Mouse (Mus musculus) hindlimb bud, embryonic 11.5 days (tissue): ENCODE results near the gene Ntrk2.
"Not testable (repeated sequence)": the region's sequence is repeated elsewhere in the genome, so short reads cannot be mapped to it uniquely, and the experiment has no call there.

Experiments used
- DNase-seq: peaks from one replicate; pipeline ENCODE4 v3.0.0-alpha.2; 2012; ENCODE audit warnings: low read depth, low spot score; ENCODE audit errors: extremely low spot score

Gene Ntrk2

DNA sequence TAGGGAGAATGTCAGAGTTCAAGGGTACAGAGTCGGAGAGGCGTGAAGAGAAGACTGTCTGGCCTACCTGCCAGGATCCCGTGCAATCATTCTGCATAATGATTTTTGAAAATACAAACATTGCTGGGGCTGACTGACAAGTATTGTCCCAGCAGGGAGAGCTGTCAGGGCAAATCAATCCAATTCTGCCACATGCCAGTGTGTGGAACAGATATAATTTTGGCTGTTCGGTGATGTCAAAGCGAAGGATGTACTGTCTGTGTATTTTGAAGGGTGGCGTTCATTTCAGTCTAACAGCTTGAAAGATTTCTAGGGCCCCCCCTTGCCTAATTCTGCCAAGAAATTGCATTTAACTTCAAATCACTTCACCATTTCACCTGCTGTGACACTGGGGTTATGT, 224.2 kb downstream of the Ntrk2 start:
- DNase-seq = no peak

DNA sequence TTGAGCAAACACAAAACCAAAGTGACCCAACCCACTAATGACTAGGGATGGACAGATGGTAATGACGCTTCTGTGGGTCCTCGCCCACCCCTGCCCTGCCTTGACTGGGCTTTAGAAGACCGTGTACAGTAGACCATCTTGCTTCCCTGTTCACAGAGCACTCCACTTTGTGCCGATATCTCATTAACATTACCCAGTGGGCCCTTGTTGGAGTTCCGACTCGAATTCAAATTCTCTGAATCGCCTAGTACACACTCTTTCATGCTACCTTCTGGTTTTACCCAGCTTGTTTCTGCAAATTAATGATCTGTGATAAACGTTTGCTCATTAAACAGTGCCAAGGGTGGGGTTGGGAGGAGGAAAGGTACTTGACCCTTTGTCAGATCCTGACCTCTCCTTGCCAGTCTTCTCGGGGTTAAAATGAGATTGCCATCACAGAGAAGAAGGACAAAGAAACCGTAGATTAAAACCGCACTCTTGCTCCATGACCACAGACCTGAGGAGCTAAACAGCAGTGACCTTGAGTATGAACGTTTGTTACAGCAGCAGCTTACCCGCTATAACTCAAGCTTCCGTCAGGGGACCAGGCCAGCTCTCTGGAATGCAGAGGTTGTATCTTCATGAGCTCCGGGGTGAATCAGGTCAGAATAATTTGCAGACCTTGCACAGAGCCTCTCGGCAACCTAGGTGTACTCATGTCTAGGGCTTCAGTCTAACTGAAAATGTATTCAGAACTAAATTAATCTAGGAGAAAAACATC, 234.0 kb downstream of the Ntrk2 start:
- DNase-seq = no peak

DNA sequence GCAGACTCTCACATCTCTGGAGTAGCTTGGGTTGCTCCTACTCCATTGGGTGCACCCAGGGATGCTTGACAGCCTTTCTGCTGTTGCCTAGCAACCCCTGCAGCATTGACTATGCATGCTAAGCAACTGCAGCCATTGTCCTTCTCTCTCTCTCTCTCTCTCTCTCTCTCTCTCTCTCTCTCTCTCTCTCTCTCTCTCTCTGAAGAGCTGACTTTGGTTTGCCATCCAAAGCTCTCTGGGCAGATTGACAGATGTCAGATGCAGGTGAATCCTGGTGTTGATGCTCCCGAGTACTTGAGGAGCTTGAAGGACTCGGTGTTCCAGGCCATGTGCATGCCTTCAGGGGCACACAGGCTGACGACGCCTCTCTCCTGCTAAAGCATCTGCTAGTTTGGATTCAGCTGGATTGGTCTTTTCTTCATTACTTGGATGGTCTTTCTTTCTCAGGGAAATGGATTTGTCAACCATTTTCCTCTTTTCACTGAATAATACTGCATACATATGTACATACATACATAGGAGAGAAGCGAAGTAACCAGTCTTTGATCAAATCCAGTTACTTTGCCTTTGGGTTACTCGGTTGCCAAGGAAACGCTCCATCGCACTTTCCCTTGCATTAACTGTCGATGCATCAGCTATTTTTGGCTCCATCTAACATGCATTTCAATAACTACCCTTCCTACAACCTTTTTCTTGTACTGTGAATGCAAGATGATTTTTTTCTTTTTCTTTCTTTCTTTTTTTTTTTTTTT, 234.8 kb downstream of the Ntrk2 start:
- no peak for DNase-seq

DNA sequence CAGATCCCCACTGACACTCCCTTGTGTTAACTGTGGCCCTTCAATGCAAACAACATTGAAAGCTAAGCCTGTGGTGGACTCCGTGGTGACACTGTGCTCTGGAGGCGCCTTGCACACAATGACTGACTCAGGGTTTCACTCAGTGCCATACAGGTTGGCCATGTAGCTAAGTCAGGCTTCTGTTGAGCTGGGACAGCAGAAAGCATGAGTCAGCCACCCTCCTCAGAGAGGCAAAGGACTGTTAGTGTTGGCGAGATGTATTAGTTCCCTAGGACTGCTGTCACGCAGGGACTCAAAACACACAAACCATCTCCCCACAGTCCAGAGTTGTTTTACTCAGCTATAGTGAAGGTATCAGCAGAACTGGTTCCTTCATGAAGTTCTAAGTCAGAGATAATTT, 245.8 kb downstream of the Ntrk2 start:
- no peak for DNase-seq

DNA sequence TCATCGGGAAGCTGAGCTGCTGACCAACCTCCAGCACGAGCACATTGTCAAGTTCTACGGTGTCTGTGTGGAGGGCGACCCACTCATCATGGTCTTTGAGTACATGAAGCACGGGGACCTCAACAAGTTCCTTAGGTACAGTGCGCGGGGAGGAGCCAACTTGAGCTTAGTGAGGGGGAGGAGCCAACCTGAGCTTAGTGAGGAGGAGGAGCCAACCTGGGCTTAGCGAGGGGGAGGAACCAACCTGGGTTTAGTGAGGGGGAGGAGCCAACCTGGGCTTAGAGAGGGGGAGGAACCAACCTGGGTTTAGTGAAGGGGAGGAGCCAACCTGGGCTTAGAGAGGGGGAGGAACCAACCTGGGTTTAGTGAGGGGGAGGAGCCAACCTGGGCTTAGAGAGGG, 248.0 kb downstream of the Ntrk2 start:
- not testable (repeated sequence) for DNase-seq

DNA sequence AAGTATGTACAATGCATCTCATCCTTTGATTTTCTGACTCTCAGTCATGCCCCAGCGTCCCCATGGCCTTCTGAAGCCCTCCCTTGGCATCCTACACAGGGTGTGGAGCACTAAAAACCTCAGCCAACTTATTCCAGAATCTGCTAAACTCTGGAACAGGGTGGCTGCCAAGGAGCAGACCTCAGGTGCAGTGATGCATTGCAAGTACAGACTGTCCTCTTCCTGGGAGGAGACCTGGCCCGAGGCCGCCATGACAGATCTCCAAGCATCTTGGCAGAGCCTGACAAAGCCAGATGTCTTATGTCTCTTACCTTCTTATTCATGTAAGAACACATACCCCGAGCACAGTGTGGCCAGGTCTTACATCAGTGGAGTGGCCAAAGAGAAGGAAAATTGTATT, 250.5 kb downstream of the Ntrk2 start:
- no peak for DNase-seq

DNA sequence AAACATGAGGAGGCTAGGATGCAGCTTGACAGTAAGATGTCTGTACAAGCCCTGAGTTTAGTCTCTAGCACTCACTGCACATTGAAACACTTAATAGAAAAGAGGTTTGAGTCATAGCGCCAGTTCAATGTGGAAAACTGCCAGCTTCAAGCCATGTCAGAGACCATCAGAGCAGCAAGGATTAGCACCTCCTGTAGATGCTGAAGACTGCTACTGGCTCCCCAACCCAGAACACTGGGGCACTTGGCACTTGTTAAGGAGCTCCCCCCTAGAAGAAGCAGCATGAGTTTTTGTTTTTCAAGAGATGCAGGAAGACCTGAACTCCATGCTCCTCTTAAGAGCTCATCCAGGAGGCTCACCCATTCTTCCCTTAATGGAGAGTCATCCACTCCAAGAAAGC, 251.5 kb downstream of the Ntrk2 start:
- no peak for DNase-seq

DNA sequence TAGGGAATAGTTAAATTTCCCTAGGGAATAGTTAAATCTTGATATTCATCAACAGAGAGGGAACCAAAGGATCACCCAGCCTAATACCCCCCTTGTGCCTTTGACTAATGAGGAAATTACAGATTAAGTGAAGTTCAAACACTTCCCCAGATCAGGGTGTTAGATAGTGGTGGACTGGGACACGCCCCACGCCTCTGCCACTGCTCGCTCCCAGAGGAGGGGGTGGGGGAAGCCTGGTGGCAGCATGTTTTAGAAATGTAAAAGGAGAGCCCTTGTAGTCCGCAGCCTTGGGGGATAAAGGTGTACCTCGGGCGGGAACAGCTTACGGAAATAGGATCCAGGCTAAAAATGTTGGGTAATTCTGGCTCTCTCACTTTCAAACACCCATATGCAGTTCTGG, 252.7 kb downstream of the Ntrk2 start:
- no peak for DNase-seq

DNA sequence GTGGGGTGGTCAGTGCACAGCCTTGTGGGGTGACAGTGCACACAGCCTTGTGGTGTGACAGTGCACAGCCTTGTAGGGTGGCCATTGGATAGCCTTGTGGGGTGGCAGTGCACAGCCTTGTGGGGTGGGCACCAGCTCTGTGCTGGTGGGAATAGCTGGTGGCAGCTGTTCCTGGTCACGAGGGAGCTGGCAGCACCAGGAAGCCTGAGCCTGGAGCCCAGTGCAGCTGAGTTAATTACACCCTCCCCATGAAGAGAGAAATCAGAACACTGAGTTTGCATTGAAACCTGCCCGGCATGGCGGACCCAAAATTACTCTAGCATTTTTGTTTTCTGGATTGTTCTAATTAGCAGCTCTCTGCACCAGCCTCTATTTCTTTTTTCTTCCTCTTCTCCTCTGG, 259.3 kb downstream of the Ntrk2 start:
- no peak for DNase-seq

DNA sequence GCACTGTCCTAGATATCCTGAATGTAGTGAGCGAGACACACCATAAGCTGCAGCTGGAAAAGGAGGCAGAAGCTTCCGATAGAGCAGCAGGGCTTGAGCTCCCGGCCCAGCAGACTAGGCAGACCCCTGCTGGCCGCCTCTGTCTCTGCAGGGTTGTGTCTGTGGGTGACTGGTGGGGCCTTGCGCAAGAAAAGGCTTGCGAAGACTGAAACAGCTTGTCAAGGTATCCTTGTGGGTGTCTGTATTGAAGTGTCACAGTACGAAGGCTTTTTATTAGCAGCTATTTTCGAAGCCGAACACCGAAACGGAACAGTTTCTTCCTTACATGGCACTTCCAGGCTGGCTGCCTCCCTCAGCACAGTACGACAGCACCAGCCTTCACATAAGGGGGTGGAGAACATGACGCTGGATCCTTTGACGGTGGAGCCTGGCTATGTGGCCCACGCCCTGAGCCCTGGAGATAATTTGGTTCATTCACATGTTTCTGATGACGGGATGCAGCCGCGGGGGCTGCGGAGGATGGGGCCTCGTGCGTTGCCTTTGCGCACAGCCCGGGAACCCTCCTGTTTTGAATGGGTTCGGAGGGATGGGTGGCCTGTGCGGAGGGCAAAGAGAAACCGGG, 267.4 kb downstream of the Ntrk2 start:
- DNase-seq = no peak

DNA sequence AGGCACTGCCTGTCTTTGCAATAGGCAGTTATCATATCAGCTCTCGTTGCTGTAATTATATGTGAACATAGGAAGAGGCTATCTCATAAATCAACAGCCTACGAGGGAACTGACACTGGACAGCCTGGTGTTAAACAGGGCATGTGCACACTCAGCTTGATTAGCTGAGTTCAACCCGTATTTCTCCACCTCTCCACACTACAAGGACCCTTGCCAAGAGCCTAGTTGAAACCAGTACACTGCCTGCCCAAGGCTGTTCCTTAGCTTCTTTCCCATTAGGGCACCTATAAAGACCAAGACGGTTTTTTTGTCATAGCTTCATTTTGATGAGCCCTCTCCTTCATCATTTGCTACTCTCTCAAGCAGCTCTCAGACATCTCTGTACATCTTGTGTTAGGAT, 270.1 kb downstream of the Ntrk2 start:
- DNase-seq = no peak

DNA sequence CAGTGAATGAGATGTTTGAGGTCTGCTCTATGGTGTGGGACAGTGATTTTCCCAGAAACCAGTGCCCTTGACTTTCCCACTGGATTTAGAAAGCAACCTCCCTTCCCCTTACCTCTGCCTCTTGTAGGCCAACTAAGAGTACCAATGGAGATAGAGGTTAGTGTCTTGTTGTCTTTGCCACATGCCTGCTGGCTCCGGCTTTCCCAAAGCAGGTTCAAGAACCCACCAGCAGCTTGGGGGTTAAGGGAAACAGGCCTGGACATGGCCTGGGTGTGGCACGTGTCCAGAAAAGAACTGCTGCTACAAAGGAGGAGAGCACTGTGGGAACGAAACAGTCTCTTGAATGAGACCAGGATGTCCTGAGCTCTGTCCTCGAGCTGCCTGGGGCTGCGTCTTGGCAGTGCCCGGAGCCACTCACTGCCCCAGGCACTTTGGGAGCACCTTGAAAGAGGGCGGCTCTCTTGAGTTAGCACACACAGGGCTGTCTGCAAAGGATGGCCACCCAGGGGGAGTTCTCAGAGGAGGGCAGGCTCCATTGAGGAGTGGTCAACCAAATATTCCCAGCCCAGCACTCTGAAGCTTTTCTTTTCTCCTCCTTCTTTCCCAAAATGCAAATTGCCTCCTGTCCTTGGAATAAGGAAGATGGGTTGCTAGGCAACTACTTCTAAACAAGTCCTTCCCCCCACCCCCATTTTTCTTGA, 273.5 kb downstream of the Ntrk2 start:
- no peak for DNase-seq

DNA sequence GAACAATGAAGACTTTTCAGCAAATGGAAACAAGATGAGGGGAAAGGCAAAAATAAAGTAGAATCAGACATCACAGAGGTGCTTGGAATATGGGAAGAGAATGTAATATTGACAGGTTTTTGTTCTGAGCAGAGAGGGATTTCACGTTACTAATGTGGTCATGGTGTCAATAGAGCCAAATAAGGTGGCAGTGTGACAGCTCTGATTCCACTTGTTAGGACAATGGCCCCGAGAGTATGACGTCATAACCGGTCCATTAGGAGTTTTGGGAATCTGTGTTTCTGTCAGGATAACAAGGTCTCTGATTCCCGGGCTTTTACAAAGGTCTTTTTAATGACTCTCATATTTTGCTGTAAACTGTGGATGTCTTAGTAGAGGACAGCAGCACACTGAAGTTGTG, 274.1 kb downstream of the Ntrk2 start:
- no peak for DNase-seq

DNA sequence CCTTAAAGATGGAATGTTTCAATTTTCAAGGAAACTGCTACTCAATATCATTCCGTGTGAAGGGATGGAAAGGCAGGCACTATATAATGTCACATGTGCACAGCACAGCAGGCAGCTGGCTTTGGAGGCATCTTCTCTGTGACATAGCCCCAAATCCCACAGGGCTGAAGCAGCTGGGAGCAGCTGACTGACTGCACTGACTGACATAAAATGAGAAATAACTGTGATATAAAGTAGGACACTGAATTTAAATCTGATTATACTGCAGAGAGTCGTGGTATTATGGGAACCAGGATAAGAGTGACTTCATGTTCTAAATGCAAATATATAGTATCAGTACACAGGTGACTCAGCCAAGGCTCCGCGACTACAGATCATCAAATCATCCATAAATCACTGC, 282.6 kb downstream of the Ntrk2 start:
- DNase-seq = no peak

DNA sequence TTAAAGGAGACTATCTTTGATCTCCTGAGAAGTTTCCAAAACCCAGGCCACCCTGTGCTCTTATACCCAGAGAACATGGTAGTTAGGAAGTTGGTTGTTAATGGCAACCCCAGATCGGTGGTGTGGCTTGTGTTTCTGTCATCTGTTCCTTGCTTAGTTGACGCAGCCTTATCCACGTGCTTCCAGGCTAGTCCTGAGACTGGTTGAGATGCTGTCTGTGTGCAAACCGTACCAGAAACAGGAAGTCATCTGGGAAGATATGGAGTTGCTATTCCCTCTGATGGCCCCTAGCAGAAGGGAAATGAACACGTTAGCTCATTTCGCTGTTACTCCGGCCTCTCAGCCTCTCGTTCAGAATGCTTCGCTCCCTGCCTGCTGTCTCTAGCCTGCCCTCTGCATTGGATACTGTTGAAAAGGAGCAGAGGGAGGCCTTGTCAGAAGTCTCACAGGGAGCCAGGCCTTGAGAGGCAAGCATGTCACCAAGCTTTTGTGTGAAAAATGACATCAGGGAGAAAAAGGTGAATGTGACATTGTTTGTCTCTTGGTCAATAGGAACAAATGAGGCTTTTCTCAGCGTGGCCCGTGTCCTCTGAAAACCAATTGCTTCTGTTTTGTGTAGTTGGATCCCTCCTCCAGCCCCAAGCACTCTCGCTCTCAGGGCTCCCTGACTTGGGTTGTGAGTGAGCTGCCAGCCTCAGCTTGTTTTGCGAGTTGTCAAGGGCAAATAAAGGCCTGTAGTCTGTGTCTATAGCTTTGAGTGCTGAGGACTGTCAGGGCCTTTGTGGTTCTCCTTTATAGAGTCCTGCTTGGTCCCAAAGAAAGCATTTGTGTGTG, 285.0 kb downstream of the Ntrk2 start:
- no peak for DNase-seq

DNA sequence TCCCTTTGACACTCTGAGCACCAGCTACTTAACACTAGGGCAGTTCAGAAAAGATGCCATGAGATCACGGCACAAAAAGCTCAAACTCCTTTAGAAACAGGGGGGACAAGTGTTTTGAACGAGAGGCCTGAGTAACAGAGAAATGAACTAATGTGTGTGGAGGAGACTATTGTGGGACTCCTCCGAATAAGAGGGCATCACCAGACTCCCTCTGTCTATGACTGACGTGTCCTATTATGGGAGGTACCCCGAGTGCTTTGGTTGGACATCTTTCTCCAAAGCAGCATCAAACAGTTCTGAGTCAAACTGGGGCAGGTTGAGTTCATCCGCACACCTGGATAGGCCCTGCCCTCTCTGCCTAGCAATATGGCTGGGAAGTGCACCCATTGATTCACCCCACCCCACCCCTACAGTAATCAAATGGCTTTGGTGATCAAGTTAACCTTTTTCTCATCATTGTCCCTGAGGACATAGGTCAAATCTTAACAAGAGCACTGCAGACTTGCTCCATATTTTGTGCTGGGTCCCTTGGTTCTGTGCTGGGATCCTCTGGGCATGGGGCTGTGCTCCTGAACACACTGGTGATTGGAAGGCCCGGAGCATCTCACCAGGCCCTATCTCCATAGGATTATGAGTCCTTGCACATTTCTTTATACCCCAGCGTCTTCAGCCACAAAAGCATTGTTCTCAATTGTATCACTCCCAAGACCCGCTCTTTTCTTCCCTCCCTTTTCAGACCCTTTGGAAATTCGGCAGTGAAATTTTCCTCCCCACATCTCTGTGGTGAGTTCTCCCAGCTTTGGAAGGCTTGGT, 285.9 kb downstream of the Ntrk2 start:
- no peak for DNase-seq

DNA sequence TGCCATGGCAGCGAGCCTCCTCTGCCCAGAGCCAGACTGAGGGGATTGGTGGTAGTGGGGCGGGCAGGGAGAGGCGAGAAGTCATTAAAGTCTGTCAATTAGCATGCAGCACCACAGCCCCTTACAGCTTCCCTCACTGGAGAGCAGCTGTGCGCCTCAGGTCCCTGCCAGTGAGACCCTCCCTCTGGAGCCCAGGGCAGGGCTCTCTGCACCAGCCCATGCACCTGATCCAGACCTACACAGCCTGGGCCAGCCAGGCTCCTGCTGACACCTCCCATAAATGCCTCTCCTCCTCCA, 286.4 kb downstream of the Ntrk2 start:
- DNase-seq = no peak

DNA sequence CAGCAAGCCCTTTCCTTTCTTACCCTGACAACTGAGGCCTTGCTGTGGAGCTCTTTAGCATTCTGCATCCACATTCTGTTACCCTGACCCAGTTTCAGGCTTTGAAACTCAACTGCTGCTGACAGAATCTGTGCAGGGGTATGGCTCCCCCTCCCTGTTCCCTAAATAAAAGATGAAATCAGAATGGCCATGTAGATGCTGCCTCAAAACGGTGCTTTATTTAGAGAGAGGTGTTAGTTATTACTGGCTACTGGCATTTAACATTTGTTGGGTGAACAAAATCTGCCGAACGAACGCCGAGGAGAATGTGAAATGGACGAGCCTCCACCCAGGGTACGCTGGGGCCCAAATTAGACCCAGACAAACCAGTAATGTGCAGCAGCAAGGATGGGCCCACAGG, 288.4 kb downstream of the Ntrk2 start:
- DNase-seq = no peak

DNA sequence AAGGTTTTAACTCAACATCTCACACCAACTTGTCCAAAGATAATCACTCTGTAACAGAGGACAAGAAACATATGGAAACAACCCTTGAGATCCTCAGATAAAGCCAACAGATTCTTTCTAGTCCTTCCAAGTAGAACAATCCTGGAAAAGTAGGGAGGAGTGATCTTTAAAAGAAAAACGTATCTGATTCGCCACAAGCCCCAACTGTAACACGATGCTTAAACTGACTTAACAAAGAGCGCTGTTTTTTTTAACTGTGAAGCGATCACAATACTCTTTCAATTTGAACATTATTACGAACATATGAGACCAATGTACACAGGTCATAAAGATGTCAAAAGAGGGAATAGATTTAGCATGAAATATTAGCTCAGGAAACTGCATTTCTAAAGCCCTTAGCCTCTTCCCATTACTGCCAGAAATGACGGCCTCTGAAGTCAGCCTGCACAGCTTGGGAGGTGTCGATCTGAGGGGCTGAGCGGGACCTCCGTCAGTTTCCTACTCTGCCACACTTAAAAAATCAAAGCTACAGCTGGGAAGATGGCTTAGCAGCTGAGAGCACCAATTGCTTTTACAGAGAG, 289.5 kb downstream of the Ntrk2 start:
- DNase-seq = peak; percentile 74

DNA sequence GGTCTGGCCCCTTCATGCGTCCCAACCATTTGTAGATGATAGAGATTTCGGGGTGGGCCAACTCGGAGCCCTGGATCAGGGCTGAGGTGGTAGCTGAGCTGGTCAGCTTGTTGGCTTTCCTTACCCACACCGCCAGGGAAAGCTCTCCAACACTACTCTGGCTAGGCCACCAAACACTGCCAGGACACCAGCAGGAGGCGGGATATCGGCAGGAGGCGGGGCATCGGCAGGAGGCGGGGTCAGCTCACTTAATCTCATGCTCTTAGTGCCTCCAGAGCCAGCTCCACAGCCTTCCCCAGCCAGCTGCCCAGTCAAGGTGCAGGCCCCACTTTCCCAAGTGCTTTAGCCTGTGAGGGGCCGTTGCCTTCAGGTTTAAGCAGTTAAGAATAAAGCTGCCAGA, 293.7 kb downstream of the Ntrk2 start:
- DNase-seq = no peak
